Mouse (Mus musculus) left cerebral cortex, postnatal 4 days (tissue): Measurements from ENCODE around the gene Nop9. TPM values are rescaled to one million over a fixed set of nuclear protein-coding genes. Genes with fewer than 3 reads are reported as not detected.

ENCODE experiments used
- DNase-seq: peaks from one replicate; pipeline ENCODE4 v3.0.0-alpha.2; 2022
- intact Hi-C: fragments of 180-260 bp; cut with DNase I; formaldehyde crosslinking; loops from one replicate; pipeline ENCODE4 v1.15.1; 2025
- total RNA-seq, 2 experiments: library from RNA; stranded (reverse); gene quantifications; 2 replicates each; pipeline ENCODE4 v1.2.3; 2021

Gene Nop9
- 10 to 100 TPM; 19.5 to 20.1 TPM for total RNA-seq

DNA sequence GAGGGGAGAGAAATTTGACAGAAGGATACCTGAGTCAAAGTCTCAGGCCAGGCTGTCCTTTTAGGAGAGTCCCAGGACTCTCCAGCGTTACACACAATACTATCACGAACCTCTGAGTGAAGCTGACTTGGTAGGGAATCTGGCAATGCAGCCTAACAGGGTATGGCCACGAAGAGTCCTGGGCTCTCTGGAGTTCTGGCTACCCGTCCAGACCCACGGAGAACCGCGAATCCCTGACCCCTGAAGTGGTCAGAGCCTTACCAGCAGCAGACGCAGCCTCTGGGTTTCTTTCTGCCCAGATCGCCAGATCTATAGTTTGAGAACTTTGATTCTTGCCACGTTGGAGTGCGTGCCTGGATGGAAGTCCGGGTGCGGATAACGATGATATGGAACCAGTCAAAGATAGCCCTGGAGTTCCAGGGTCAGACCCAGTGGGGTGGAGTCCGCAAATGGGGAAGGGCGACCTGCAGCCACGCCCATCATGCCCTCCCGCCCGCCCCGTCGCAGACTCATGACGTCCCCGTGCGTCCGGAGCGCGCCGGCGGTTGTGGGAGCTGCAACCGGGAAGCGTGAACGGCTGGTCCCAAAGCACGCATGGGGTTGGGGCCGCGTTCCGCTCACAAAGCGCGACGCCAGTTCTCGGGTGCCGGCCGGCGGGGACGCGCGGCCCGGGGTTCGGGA lies at the start of gene Nop9, which contains the start of gene Dhrs1:
TSS of gene Nop9 (plus strand) at position 514 of the 681 bp plus-strand sequence.
TSS of gene Dhrs1 (minus strand) at position 511 of the 681 bp plus-strand sequence.
- DNase-seq, result peak; percentile 90
- intact Hi-C loops, result loop anchor here (2.0 kb wide), 1 partner anchor 61 kb away; no protein-coding TSS in a partner anchor

DNA sequence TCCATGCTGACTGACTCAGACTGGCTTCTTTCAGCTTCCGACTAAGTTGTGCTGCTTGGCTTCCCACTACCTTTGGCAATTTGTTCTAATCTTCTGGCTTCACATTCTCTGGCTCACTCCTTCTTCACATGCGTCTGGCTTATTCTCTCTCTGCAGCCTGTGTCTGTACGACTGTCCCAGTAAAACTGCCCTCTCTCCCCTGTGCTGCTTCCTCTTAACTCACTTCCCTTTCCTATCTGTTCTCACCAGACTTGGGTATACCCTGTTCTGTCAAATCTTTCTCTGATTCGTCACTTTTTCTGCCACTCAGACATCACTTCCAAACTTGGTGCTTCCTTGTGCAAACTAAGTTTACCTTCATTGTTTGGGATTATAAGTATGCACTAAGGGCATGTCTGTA lies 48.3 kb upstream of the Nop9 start:
- no peak for DNase-seq
- intact Hi-C loops, result no loop called here

DNA sequence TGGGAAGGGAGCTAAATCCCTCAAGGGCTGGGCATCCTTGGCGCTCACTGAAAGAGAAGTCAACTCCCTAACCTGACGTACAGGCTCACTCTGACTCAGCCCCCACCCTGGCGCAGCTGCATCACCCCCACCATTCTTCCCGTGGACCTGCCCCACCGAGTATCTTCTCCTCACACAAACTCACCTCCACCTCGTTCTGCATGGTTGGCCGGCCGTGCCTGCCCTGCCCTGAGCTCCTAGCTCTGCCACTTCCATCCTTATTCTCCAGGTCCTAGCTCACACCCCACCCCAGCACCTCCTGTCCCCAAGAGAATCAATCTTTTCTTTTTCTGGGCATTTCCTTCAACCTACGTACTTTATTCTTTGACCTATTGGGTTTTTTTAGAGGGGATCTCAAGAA lies 44.4 kb upstream of the Nop9 start:
- DNase-seq, result no peak
- intact Hi-C loops, result no loop called here

DNA sequence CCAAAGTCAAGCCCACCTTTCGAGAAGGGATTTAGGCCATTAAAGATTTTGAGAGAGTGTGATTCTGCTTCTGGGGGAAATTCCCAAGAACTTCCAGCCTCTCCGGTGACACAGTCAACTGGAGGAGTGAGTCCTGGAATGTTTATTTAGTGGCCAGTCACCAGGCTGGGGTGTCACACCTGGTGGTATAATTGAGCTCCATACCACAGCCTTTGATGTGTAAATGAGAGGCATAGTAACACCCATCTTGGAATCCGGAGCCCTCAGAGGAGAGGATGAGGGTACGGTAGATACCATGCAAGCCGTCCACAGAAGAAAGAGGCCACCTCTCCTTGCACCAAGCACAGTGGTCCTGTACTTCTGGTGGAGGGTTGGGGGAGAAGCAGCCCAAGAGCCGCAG lies 42.7 kb upstream of the Nop9 start:
- no peak for DNase-seq
- intact Hi-C loops, result no loop called here

DNA sequence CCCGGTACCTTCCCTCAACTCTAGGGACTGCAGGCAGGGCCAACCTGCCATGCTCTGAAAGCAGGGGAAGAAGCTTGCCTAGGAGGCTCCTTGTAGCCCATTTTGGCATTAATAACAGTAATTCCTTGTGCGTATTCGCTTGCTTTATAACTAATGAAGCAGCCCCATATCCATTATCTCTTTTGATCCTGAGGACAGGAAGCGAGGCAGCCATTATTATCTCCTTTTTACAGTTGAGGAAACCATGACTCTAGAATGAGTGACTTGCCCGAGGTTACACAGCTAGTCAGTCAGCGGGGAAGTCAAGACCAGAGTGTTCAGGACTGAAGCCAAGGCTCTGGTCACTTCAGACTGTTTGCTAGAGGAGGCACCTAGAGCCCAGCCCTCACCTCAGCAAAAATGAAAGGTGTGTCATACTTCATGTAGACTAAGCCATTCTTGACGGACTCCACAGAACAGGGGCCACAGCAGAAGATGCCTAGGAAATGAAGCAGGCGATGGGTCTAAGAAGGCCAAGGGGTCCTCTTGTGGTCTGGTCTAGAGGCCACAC lies 39.4 kb upstream of the Nop9 start:
- intact Hi-C loops, result no loop called here

DNA sequence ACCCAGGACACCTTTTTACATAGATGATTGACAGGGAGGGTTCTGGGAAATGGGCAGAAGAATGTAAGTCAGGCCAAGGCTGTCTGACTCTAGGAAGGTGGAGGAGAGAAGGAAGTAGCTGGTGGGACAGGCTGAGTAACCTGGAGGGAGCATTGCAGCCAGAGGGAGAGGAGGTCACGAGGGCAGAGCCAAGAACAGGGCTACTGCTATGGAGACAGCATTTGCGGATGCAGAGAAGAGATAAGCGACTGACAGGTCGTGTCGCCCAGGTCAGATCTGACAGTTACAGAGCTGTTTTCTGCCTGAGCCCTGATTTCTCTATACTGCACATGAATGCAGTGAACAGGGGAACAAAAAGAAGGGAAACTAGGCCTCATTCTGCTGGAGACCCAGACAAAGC lies 38.1 kb upstream of the Nop9 start:
- no peak for DNase-seq
- intact Hi-C loops, result no loop called here

More for the DNA sequence above, 39.4 kb upstream of the Nop9 start:
- DNase-seq, result no peak

DNA sequence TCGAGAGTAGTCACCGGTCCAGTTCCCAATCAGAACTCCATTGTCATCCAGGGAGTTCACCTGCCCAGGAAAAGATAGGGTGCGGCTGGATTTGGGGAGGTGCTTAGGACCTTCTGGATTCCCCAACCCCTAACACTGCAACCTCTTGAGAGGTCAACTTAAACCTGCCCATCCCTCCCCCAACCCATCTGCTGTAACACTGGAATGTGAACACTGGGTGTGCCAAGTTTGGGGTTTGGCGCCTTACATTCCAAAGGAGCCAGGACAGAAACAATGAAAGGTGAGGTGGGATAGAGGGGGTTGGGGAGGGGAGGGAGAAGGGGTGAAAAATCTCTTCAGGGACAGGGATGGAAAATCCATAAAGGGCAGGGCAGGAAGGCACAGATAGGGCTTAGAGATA lies 36.0 kb upstream of the Nop9 start:
- intact Hi-C loops, result no loop called here

DNA sequence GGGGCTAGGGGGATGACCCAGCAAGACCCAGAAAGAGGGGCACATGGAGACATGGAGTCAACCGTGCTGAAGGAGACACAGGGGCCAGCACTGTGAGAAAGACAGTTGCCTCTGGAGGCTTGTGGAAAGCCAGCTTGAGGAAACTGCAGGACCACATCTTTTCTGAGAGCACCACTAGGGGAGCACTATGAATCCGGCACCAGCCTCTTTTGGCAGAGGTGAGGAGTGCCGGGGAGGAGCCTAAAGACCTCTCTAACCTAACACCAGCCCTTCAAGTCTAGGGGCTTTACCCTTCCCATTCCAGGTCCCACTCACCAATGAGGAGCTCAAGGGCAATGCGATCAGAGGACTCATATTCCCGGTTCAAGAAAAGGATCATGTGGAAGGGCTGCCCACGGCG lies 33.7 kb upstream of the Nop9 start:
- no peak for DNase-seq
- intact Hi-C loops, result no loop called here

More for the DNA sequence above, 36.0 kb upstream of the Nop9 start:
- DNase-seq, result no peak

DNA sequence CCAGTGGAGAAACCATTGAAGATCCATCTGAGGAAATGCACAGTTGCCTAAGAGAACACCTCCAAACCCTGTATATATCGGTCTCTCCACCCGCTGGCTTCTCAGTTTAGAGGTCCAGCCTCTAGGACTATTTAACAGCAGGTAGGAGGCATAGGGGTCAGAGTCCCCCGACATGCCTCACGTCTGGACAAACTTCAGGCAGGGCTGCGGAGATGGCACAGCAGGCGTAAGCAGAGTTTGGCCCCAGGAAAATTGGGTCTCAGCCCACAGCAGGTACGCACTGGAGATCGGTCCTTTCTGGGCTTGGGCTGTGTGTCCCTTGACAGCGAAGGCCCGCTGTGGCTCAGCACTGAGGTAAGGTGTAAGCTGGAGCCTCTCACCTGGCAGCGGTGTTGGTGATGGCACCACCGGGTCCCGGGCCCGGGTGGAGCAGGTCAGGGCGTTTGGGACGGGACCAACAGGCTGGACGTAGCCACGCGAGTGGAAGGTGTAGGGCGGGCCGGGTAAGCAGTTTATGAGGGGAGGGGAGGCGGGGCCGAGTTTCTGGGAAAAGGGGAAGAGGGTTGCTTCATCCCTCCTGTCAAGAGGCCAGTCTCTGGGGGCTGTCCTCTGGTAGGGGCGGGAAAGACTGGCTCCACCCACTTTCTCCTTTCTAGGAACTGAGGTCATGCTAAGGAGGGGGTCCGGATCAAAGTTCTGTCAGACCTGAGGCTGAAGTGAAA lies 32.3 kb upstream of the Nop9 start:
- no peak for DNase-seq
- intact Hi-C loops, result no loop called here

DNA sequence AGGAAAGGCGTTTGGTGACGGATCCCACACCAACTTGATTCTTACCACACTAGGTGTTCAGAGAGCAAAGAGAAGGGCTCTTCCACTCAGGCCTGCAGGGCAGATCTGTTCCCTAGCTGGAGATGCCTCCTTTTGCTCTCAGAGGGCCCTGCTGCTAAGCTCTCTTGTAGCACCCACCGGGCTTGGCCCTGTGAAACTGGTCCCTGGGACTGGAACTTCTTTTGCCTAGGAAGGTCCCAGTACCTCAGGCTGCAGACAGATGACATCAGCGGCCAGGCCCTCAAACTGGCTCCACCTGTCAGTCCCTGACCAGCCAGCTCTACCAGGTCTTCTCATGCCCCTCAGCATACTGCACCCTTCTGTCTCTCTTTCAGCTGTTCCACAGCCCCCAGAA lies 31.8 kb upstream of the Nop9 start, which contains the start of gene Tgm1:
TSS of gene Tgm1 (minus strand) at position 198 of the 394 bp plus-strand sequence.
- DNase-seq, result no peak
- intact Hi-C loops, result no loop called here

DNA sequence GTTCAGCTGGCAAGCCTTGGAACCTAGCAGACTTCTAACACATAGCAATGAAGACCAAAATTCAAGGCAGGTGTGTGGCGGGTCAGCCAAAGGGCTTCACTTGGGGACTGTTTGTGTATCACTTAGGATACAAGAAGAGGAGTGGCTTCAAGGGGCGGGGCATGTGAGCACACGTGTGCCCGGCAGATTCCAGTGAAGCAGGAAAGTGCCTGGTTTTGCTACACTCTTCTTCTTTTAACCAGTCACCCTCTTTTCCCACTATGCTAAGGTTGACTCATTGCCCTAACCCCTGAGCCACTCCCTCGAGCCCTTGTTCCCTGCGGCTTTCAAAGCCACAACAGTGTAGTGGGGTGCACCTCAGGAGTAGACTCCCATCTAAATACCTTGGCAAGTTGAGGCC lies 30.6 kb upstream of the Nop9 start:
- DNase-seq, result no peak
- intact Hi-C loops, result no loop called here

DNA sequence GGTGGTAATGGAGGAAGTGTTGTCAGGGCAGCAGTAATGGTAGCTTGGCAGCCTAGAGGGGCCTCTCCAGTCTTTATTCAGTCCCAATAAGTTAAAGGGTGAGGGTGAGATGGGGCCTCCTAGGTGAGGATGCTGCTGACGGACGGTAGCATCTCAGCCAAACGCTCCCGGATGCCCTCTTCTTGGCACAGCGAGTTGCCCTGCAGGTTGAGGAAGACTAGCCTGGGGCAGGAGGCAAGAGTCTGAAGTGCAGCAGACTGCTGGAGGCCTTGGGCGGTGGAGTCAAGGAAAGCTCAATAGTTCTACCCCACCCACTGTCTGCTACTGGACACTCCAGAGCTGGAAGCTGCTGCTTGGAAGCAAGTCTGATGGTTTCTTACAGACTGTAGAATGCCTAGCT lies 29.2 kb upstream of the Nop9 start:
- no peak for DNase-seq

DNA sequence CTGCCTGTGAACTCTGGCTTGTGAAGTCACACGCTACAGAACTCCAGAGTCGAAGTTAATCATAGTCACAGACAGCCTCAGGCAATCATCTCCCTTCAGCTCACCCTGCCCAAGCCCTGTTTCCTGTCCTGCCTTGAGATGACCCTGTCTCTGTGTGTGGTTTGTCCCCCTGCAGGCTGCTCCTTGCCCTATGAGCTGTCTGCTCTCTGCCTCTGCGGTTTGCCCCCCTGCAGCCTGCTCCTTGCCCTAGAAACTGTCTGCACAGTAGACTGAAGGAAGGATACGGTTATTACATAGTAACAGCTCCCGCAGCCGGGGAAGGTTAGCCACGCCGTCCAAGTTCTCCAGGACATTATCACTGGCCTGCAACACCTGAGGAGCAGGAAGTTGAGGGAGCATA lies 28.6 kb upstream of the Nop9 start:
- no peak for DNase-seq
- intact Hi-C loops, result no loop called here

More for the DNA sequence above, 29.2 kb upstream of the Nop9 start:
- intact Hi-C loops, result no loop called here

DNA sequence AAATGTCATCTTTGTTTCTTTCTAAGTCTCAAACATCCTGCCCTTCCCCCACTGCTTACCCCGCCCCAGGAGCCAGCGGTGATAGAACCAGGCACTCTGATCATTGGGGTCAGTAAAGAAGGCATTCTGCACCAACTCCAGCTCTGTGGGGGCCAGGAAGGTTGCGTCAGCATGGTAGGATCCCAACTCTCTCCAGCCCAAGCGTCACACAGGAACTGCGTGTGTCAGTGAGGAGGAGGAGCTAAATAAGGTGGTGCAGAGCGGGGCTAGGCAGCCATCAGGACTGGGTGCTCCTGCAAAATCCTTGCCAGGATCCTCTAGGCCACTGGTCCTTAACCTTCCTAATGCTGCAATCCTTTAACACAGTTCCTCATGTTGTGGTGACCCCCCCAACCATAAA lies 25.8 kb upstream of the Nop9 start:
- no peak for DNase-seq
- intact Hi-C loops, result no loop called here

DNA sequence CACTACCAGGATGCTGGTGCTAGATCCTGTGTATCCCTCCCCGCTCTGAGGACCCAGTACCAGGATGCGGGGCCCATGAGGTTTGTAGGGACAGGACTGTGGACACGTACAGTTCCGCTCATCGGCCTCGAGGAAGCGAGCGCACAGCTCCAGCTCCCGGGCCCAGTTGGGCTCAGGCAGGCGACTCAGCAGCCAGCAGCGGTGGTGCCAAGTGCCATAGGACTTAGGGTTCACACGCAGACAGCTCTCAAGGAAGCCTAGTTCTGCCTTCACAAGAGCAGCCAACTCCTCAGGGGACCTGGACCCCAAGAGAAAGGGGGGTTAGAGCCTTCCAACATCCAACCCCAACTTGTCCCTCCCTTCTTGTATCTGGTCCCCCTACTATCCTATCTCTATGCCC lies 24.8 kb upstream of the Nop9 start:
- DNase-seq, result no peak
- intact Hi-C loops, result no loop called here

DNA sequence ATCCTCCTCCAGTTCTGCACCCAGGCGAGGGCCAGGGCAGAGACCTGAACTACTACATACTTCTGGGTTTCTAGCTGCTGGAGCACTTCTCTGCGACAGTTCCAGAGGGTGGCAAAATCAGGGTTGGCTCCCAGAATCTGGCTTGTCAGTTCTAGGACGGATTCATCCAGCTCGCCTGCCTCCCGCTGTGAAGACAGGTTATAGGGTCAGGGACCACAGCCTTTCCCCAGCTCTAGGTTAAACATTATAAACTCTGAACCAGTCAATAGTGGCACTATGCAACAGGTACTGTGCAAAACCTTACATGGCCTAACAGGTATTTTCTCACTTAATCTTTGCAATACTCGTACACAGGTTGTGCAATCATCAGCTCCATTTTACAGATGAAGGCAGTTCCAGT lies 24.4 kb upstream of the Nop9 start:
- DNase-seq, result no peak
- intact Hi-C loops, result no loop called here

DNA sequence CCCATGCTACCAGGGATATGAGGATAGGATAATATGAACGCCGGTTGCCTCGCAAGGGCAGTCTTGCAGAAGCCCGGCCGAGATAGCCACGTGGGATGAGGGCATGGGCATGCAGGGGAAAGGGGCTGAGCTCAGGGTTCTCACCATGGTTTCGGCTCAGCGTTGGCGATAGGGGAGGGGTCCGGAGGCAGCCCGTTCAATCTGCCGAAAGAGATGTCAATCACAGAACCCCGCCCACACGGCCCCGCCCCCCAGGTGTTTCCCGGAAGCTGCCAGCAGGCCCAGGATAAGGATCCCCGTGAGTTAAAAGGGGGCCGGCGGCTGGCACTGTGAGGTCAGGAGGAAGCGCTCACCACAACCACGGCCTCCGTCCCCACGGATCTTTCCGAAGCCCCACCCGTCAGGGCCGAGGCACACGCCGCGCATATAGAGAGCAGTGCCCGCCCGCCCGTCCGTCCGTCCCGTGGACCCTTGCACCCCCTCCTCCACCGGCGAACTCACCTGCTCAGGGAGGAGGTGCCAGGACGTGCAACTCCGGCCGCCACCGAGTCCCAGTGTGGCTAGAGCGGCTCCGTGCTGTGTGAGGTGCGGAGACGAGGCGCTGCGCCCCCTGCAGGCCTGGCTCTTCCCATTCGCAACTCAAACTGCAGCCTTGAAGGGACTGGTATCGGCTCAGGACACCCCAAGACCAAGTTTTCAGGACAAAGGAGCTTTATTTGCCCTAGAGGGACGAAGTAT lies 23.6 kb upstream of the Nop9 start, which contains the start of gene Rabggta:
TSS of gene Rabggta (minus strand) at position 564 of the 738 bp plus-strand sequence.
- DNase-seq, result peak; percentile 95
- intact Hi-C loops, result no loop called here

DNA sequence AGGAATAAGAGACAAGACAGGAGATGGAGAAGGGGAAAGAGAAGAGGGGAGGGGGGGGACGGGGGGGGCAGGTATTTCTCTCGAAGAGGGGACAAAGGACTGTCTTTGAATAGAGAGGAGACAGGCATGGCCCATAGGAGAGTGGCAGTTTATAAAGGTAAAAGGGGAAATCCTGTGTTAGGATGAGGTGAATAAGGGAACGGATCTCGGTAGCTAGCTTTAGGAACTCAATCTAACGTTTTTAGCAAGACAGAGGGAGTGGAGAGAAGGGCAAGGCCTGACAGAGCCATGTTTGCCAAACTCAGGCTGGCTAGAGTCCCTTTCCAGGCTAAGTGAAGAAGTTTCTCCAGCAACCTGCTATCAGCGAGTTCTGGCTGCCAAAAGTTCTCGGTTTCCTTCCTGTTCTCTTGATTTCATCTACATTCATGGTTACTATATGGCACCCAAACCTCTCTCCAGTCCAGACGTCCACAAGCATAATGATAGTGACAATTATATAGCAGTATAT lies 23.0 kb upstream of the Nop9 start:
- intact Hi-C loops, result no loop called here
- DNase-seq, result no peak

DNA sequence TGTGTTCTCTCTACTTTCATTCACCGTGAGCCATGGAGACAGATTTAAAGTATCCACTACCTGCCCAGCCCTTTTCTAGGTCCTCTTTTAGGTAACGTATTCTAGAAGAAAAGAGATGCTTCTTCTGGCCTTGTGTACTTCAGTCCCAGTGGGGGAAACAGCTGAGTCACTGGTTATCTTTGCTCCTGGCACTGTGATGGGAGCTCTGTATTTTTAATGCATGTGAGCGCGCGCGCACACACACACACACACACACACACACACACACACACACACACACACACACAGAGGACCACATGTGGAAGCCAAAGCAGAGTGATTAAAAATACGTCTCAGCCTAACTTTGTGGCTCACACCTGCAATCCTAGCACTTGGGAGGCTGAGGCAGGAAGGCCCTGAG lies 22.1 kb upstream of the Nop9 start:
- DNase-seq, result no peak
- intact Hi-C loops, result no loop called here

DNA sequence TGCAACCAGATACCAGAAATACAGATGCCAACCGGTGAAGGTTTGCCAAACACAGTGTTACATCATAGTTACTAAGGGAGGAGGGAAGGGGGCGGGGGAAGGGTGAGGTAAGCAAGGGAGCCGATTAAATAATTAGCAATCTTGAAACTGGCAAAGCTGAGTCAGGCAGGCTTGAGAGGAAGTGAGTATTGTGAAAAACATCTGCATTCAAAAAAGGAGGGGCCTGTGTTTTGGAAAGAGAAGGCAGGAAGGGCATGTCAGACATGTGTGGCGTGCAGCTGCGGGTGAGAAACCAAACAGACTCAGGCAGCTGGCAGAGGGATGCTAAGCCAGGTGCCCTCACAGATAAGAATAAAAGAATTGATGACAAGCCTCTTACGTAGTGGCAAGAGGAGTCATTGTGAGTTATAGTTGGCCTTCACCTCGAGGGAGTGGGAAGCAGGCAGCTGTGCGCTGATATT lies 21.1 kb upstream of the Nop9 start:
- intact Hi-C loops, result no loop called here
- no peak for DNase-seq

DNA sequence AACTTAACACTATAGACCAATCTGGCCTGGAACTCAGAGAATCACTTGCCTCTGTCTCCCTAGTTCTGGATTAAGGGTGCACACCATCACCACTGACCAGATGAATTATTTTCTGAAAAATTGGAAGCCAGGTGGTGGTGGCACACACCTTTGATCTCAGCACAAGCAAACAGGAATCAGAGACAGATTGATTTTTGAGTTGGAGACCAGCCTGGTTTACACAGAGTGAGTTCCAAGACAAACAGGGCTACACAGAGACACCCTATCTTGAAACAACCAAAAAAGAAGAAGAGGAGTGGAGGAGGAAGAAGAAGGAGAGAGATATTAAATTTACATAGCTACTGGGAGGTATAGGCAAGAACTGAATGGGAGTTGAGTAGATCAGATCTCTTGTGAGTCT lies 19.2 kb upstream of the Nop9 start:
- intact Hi-C loops, result no loop called here
- DNase-seq, result no peak
